Mouse (Mus musculus): ENCODE measurements around the gene Lhfpl2.

GRCm38 (mm10) chr13:94130394-94130793 lies 72.8 kb downstream of the Lhfpl2 start:
- TF ChIP-seq CTCF (conservative IDR thresholded peaks at IDR 0.05; ENCODE audit: low read length), result no peak
- TF ChIP-seq POU5F1 (IDR thresholded peaks at IDR 0.05; ENCODE audit: borderline replicate concordance, low read length), result no peak
- TF ChIP-seq NANOG (IDR thresholded peaks at IDR 0.05; ENCODE audit: borderline replicate concordance, low read length), result no peak
